Mouse (Mus musculus) myocyte (in vitro differentiated cells): Measurements from ENCODE around the gene Fosb.

Experiments
- CEBPB ChIP-seq: IDR thresholded peaks from 2 replicates; pipeline ENCODE4 v1.6.1; 2011; ENCODE audit warnings: mild to moderate bottlenecking, moderate library complexity; ENCODE audit not compliant: poor library complexity, insufficient read depth, severe bottlenecking
- E2F4 ChIP-seq: IDR thresholded peaks from one replicate; pipeline ENCODE4 v1.6.1; 2011; ENCODE audit warnings: mild to moderate bottlenecking, control low read depth, moderate library complexity; ENCODE audit not compliant: insufficient read depth
- MYOD1 ChIP-seq, 3 experiments: IDR thresholded peaks; one replicate each; pipeline ENCODE4 v1.6.1; 2011; ENCODE audit warnings: control low read depth in 2 of 3, low read depth in 2 of 3, mild to moderate bottlenecking in 2 of 3, moderate library complexity in 1 of 3; ENCODE audit not compliant: insufficient read length in 2 of 3, control insufficient read depth in 1 of 3
- POLR2A ChIP-seq: IDR thresholded peaks from one replicate; pipeline ENCODE4 v1.6.1; 2011; ENCODE audit warnings: low read depth, mild to moderate bottlenecking, control low read depth, moderate library complexity; ENCODE audit not compliant: insufficient read length
- POLR2AphosphoS2 ChIP-seq: IDR thresholded peaks from one replicate; pipeline ENCODE4 v1.6.1; 2011; ENCODE audit warnings: low read depth, control low read depth; ENCODE audit not compliant: insufficient read length
- SRF ChIP-seq: IDR thresholded peaks from one replicate; pipeline ENCODE4 v1.6.1; 2011; ENCODE audit warnings: low read depth; ENCODE audit not compliant: control insufficient read depth, insufficient read length
- TCF12 ChIP-seq: IDR thresholded peaks from one replicate; pipeline ENCODE4 v1.6.1; 2011; ENCODE audit warnings: mild to moderate bottlenecking, control low read depth; ENCODE audit not compliant: poor library complexity, insufficient read depth, severe bottlenecking

GRCm38 (mm10) chr7:19343210-19343808, 33.5 kb upstream of the Fosb start:
- no peak for TF ChIP-seq POLR2A
- no peak for TF ChIP-seq POLR2AphosphoS2
- TF ChIP-seq SRF, result no peak
- no peak for TF ChIP-seq CEBPB
- TF ChIP-seq MYOD1 (IDR thresholded peaks at IDR 0.05; ENCODE audit: control insufficient read depth in 1 of 3, insufficient read length in 2 of 3, low read depth in 2 of 3), result no peak
- TF ChIP-seq E2F4, result no peak
- no peak for TF ChIP-seq TCF12
